Mouse (Mus musculus): ENCODE measurements around the gene Itprid2.
"Not testable (repeated sequence)": the region's sequence is repeated elsewhere in the genome, so short reads cannot be mapped to it uniquely, and the experiment has no call there.

The Itprid2 gene

GRCm38 (mm10) chr2:79634528-79635400 lies at the start of gene Itprid2:
Itprid2 (plus strand) TSS chr2:79635352.
- peak; percentile 99 to 100 for DNase-seq

GRCm38 (mm10) chr2:79596177-79596576 lies 39.0 kb upstream of the Itprid2 start:
- DNase-seq: no peak

- DNase-seq: no peak
Measured at GRCm38 (mm10) chr2:79597090-79597489, 38.1 kb upstream of the Itprid2 start.

GRCm38 (mm10) chr2:79601109-79601508 lies 34.0 kb upstream of the Itprid2 start:
- DNase-seq: not testable (repeated sequence)

- peak; percentile 23 to 37 for DNase-seq
Measured at GRCm38 (mm10) chr2:79601691-79602116, 33.4 kb upstream of the Itprid2 start.

GRCm38 (mm10) chr2:79602306-79602705 lies 32.8 kb upstream of the Itprid2 start:
- DNase-seq: no peak

- no peak for DNase-seq
Measured at GRCm38 (mm10) chr2:79603363-79603762, 31.8 kb upstream of the Itprid2 start.

GRCm38 (mm10) chr2:79606033-79606432 lies 29.1 kb upstream of the Itprid2 start:
- no peak for DNase-seq

GRCm38 (mm10) chr2:79607181-79607580 lies 28.0 kb upstream of the Itprid2 start:
- DNase-seq: no peak

- DNase-seq: no peak
Measured at GRCm38 (mm10) chr2:79608301-79609074, 26.7 kb upstream of the Itprid2 start.

GRCm38 (mm10) chr2:79610894-79611293 lies 24.3 kb upstream of the Itprid2 start:
- no peak for DNase-seq

- no peak for DNase-seq
Measured at GRCm38 (mm10) chr2:79618145-79618544, 17.0 kb upstream of the Itprid2 start.

GRCm38 (mm10) chr2:79618614-79619568 lies 16.3 kb upstream of the Itprid2 start:
- no peak for DNase-seq

GRCm38 (mm10) chr2:79623256-79623655 lies 11.9 kb upstream of the Itprid2 start:
- no peak for DNase-seq

- DNase-seq: no peak
Measured at GRCm38 (mm10) chr2:79627624-79628023, 7.5 kb upstream of the Itprid2 start.

- DNase-seq: no peak
Measured at GRCm38 (mm10) chr2:79630231-79630630, 4.9 kb upstream of the Itprid2 start.

GRCm38 (mm10) chr2:79635426-79636291 lies 507 bp downstream of the Itprid2 start:
- peak; percentile 79 to 80 for DNase-seq

- DNase-seq: no peak
Measured at GRCm38 (mm10) chr2:79638924-79639323, 3.8 kb downstream of the Itprid2 start.

- peak; percentile 64 to 75 for DNase-seq
Measured at GRCm38 (mm10) chr2:79646237-79646688, 11.1 kb downstream of the Itprid2 start.

- no peak for DNase-seq
Measured at GRCm38 (mm10) chr2:79647094-79647493, 11.9 kb downstream of the Itprid2 start.

- no peak for DNase-seq
Measured at GRCm38 (mm10) chr2:79647728-79648127, 12.6 kb downstream of the Itprid2 start.
